Mouse (Mus musculus) cerebellum, adult 2 months (tissue): ENCODE results near the gene Nup43.

Source experiments
- CTCF ChIP-seq: fragments of 200-500 bp; IDR thresholded peaks from 2 replicates; pipeline ENCODE4 v1.5.1; 2011; ENCODE audit warnings: low read depth, mild to moderate bottlenecking, control low read depth, low read length, moderate library complexity, borderline replicate concordance; ENCODE audit not compliant: insufficient read depth
- POLR2A ChIP-seq: fragments of 200-500 bp; IDR thresholded peaks from 2 replicates; pipeline ENCODE4 v1.6.1; 2011; ENCODE audit warnings: low read length, control low read depth, borderline replicate concordance; ENCODE audit not compliant: insufficient read depth

GRCm38 (mm10) chr10:7700120-7700519, 32.8 kb downstream of the Nup43 start:
- TF ChIP-seq CTCF (no peak), POLR2A (no peak)
